Mouse (Mus musculus): ENCODE data around the gene Abi3bp.
A peak's percentile ranks its signal among the peaks of the same experiment; 100 is the strongest.

Gene Abi3bp

DNA sequence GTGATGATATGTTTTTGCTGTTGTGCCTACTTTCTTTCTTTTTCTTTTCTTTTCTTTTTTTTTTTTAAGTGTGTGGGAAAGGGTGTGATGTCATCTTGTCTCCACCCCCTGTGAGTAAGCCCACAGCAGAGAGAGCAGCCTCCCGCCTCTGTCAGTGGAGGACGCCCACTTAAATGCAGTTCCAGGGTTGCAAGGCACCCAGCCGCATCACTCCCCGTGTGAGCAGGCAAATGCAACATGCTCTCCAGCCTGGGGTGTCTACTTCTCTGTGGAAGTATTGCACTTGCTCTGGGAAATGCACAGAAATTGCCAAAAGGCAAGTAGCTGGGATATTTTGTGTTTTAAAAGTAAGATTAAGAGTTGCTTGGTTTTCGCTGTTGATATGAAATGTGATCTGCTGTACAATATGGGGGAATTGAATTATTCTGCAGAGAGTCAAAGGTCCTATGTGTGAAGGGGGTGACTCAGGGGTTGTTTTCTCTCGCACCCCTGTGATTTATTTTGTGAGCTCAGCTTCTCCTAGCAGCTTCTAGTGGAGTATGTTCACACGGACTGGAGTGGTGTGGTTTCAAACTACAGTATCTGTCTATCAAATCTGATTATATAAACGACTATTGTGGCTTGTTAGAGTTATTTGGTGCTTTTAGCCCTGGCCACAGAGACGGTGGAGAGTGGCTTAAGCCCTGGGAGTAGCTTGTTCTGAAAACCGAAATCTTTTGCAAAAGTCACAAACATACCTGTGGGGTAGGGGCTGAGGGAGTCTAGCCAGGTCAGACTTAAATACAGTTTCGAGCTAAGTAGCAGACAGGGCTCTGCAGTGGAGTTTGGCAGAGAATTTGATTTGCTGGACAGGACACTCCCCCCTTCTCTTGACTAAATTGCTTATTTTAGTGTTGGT is at the start of gene Abi3bp:
Gene Abi3bp (plus strand): TSS at position 202 of the 898 bp plus-strand sequence.
- peak; percentile 51 to 53 for DNase-seq (ENCODE audit: low spot score in 2 of 2)

GRCm38 (mm10) chr16:56435293-56436185 is 42.1 kb upstream of the Abi3bp start:
- DNase-seq (ENCODE audit: low spot score in 2 of 2): no peak

DNA sequence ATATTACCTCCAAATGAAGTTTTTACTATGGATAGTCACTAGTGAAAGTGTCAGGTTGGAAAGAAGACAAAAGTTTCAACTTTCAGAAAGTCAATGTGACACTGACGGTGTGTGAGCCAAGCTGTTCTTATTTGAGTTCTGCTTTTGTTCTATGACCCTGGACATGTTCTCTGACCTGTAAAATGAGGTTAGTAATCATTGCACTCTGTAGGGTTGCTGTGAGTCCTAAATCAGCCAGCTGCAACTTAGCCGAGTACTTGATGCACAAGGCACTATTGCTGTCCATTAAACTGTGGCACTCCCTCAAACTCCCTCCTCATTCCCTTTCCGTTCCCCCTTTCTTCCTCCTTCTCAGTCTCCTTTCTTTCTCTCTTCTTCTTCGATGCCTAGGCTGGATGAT is 37.4 kb upstream of the Abi3bp start:
- DNase-seq (ENCODE audit: low spot score in 2 of 2): no peak

- DNase-seq (ENCODE audit: low spot score in 2 of 2): no peak
These were observed 36.6 kb upstream of the Abi3bp start for GRCm38 (mm10) chr16:56441113-56441512.

- DNase-seq (ENCODE audit: low spot score in 2 of 2): no peak
These were observed 35.9 kb upstream of the Abi3bp start for GRCm38 (mm10) chr16:56441658-56442344.

GRCm38 (mm10) chr16:56451482-56451881 is 26.2 kb upstream of the Abi3bp start:
- DNase-seq (ENCODE audit: low spot score in 2 of 2): no peak

- DNase-seq (ENCODE audit: low spot score in 2 of 2): no peak
These were observed 25.8 kb upstream of the Abi3bp start for GRCm38 (mm10) chr16:56451923-56452322.

- DNase-seq (ENCODE audit: low spot score in 2 of 2): peak; percentile 6 to 30
These were observed 19.5 kb upstream of the Abi3bp start for GRCm38 (mm10) chr16:56458052-56458754.

DNA sequence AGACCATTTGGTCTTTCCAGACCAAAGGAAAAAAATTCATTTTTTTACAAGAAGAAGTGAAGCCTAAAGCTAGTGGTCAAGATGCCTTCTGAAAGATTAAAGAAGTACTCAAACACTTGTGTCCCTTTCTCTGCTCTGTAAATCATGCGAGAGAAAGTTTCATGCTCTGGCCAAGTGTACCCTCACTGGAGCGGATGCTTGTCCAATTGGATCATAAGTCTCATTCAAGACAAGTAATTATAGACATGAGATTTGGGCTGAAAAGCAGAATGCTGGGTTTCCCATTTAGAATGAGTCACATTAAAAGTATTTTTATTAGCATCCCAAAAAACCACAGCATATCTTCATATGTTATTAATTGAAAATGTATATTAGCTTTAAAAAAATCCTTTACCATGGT is 4.5 kb upstream of the Abi3bp start:
- no peak for DNase-seq (ENCODE audit: low spot score in 2 of 2)

DNA sequence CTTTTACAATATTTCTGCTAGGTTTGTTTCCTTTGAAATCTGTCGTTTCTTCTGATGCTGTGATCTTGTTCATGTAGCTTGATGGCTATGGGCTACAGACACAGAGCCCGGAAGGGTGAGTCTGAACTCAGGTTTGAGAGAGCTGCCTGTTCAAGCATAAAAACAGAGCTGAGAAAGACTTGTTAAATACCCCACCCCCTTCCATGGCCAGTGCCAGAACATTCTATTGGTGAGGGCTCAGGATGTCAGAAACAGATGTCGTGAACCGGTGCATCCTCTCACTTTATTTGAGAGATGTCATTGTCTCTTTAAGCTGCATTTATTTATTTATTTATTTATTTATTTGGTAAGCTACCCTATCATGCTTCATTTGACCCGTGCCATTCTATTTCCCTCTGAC is 2.0 kb upstream of the Abi3bp start:
- no peak for DNase-seq (ENCODE audit: low spot score in 2 of 2)

DNA sequence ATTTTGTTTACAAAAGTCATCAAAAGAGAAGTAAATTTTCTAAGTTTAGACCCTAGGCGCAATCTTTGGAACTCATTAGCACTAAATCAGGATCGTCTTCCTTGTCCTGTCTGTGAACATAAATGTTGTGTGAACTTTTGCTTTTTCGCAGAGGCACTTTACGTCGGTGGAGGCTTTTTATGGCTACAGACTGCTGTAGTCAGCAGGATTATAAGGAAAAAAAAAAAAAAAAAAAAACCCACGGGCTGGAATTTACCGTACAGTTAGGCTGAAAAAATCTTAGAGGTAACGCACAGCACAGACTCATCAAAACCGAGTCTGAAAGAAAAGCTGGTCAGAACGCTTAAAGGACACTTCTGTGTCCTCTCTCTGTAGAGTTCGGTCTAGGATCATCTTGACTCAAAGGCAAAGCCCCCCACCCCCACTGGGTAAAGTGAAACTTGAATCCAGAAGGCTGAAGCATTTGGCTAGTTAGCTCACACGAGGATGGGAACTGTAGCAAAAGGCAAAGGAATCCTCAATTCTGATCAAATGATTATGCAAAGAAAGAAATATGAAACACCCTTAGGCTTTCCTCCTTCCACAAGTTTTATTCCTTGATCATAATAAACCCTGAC is 1.0 kb downstream of the Abi3bp start:
- peak; percentile 18 to 29 for DNase-seq (ENCODE audit: low spot score in 2 of 2)

DNA sequence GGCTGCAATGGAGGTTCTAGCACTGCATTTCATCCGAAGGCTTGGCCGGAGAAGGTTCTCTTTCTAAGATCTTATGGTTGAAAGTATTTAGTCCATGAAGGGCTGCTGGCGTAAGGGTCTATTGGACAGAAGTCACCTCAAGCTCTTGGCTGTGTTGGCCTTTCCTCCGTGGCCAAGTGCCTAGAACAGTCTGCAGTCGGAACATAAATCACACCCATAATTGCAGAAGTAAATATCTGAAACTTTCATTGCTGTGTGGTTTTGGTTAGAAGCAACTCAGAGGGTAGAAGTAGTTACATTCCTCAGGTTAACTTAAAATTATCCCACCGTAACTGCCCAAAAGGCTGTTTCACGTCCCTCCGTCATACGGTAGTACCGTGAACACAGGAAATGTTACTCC is 5.8 kb downstream of the Abi3bp start:
- no peak for DNase-seq (ENCODE audit: low spot score in 2 of 2)

- no peak for DNase-seq (ENCODE audit: low spot score in 2 of 2)
These were observed 8.8 kb downstream of the Abi3bp start for GRCm38 (mm10) chr16:56486461-56486860.

- no peak for DNase-seq (ENCODE audit: low spot score in 2 of 2)
These were observed 13.2 kb downstream of the Abi3bp start for GRCm38 (mm10) chr16:56490861-56491260.

- DNase-seq (ENCODE audit: low spot score in 2 of 2): no peak
These were observed 17.6 kb downstream of the Abi3bp start for GRCm38 (mm10) chr16:56495266-56495665.

DNA sequence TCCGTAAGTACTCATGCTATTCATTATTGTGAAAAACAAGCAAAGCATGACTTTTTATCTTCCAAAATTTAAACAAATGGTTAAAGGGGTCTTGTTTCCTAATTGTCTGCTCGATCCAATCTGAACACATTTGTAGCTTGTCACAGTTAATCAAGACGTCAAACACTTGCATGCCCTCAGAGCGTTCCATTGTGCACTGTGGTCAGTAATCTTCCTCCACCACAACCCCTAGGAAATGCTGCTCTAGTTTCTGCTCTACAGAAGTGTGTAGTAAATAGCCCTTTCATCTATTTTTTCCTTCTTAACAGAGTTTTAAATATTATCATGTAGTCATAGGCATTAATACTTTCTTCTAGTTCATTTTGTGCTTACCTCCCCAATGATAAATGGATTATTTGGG is 19.1 kb downstream of the Abi3bp start:
- no peak for DNase-seq (ENCODE audit: low spot score in 2 of 2)

DNA sequence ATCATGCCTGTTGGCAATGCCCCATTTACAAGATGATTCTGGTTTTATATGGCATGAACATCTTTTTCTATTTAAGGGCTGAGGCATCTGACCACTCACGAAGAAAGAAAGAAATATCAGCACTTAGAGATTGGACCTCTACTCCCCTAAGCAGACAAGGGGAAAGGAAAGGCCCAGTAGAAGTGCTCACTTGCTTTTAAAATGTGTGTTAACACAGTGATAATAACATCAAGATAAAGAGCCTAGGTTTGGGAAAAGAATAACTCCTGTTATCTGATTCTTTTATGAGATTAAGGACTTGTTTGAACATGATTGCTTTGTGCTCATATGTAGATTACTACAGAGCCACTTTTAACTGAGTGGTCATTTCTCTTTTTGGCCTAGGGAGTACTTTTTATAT is 21.0 kb downstream of the Abi3bp start:
- DNase-seq (ENCODE audit: low spot score in 2 of 2): no peak

- no peak for DNase-seq (ENCODE audit: low spot score in 2 of 2)
These were observed 22.8 kb downstream of the Abi3bp start for GRCm38 (mm10) chr16:56500441-56500840.

- no peak for DNase-seq (ENCODE audit: low spot score in 2 of 2)
These were observed 23.4 kb downstream of the Abi3bp start for GRCm38 (mm10) chr16:56501101-56501500.

DNA sequence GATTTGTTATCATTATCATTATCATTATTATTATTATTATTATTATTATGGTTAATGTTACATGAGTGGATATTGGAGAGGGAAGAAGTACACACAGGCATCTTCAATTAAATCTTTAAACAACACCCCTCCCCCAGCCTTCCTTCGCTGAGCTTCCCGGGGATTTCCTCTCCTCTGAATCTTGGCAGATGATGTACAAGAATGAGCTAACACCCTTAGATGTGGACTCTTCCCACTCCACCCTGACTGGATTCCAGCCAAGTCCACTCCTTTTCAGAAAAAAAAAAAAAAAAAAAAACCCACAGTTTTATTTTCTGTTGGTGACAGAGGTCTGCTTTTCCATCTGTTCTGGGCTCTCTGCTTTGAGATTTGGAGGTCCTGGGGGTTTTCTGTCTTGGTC is 23.8 kb downstream of the Abi3bp start:
- no peak for DNase-seq (ENCODE audit: low spot score in 2 of 2)

DNA sequence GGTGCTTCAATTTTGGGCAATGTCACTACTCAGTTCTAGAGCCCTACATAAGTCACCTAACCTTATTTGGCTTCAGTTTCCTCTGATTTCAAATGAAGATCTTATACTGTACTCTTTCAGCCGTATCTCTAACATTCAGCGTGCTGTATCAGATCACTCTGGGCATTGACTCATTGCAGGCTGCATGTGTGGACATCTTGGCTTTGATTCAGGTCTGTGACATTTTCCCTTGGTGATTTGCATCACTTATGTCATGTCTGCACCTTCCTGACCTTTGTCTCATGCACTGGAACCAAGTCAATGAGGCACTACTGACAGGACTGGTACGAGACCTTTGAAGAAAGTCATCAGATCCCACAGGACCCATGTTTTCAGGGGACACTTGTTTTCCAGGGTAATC is 24.5 kb downstream of the Abi3bp start:
- no peak for DNase-seq (ENCODE audit: low spot score in 2 of 2)

Data from frontal cortex, postnatal 36 days (tissue).